Mouse (Mus musculus) midbrain, embryonic 10.5 days (tissue): Measurements from ENCODE around the gene Zfp335. TPM values are rescaled to one million over a fixed set of nuclear protein-coding genes. Genes with fewer than 3 reads are reported as not detected.
"Not testable (repeated sequence)": the region's sequence is repeated elsewhere in the genome, so short reads cannot be mapped to it uniquely, and the experiment has no call there.

Experiments
- DNase-seq: peaks from one replicate; pipeline ENCODE4 v3.0.0-alpha.2; 2017; ENCODE audit warnings: low spot score
- H3K27ac ChIP-seq: fragments of 300-500 bp; sonication (generic); replicated peaks from 2 replicates; pipeline ENCODE4 v1.5.1; 2016; ENCODE audit warnings: mild to moderate bottlenecking
- H3K27me3 ChIP-seq: fragments of 300-500 bp; sonication (generic); 2 replicates; pipeline ENCODE4 v1.6.1; 2016; ENCODE audit warnings: low read depth, mild to moderate bottlenecking; ENCODE audit not compliant: poor library complexity, severe bottlenecking
- H3K36me3 ChIP-seq: fragments of 300-500 bp; sonication (generic); 2 replicates; pipeline ENCODE4 v1.6.1; 2016; ENCODE audit warnings: mild to moderate bottlenecking, moderate library complexity
- H3K4me1 ChIP-seq: fragments of 300-500 bp; sonication (generic); 2 replicates; pipeline ENCODE4 v1.6.1; 2016
- H3K4me3 ChIP-seq: fragments of 300-500 bp; sonication (generic); 2 replicates; pipeline ENCODE4 v1.5.1; 2016; ENCODE audit warnings: mild to moderate bottlenecking, moderate library complexity
- H3K9me3 ChIP-seq: fragments of 300-500 bp; sonication (generic); replicated peaks from 2 replicates; pipeline ENCODE4 v1.6.1; 2016; ENCODE audit warnings: mild to moderate bottlenecking
- WGBS: fragments of 180-500 bp; shearing (Covaris S2); methylation state at CpG from one replicate; pipeline ENCODE4 v1.1.7; 2016; 5-methylcytosine and 5-hydroxymethylcytosine counted together
- polyA plus RNA-seq: library from polyadenylated mRNA; unstranded; fragments of >200 nt; fragmentation: Nextera tagmentation; extraction: Ambion mirVana; gene quantifications from 2 replicates; pipeline ENCODE4 v1.2.1, GENCODE M21; 2016

Gene Zfp335
- polyA plus RNA-seq, 1 experiment from 2014 or later, result 14.1 TPM

DNA sequence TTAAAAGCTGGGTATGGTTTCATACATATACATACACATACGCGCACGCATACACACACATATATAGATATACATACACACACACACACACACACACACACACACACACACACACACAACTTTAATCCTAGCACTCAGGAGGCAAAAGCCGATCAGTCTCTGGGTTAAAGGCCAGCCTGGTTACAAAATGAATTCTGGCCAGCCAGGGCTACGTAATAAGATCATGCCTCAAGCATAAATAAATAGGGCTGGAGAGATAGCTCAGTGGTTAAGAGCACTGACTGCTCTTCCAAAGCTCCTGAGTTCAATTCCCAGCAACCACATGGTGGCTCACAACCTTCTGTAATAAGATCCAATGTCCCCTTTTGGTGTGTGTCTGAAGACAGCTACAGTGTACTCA is 56.0 kb downstream of the Zfp335 start:
- H3K9me3 ChIP-seq, DNase-seq, H3K27ac ChIP-seq: not testable (repeated sequence)
- WGBS, result 79% methylated on average over 5 of the region's 5 CpGs
- Histone ChIP-seq H3K27me3 (peaks cover 51% of the 10 kb centered on the region), H3K4me1 (peaks cover 45% of the 10 kb centered on the region), H3K36me3 (peaks cover 41% of the 10 kb centered on the region), H3K4me3 (peak overlapping the region; percentile 75; the same call in 1 of the 2 replicates)

- H3K4me3 ChIP-seq, result no peak overlapping the region
- H3K27me3 ChIP-seq, result peaks cover 4% of the 10 kb centered on the region; the same call in 1 of the 2 replicates
- H3K9me3 ChIP-seq, result 0 out of 2 replicates have a peak, but pooled peaks cover 3% of the 10 kb centered on the region
- DNase-seq, result no peak
- H3K27ac ChIP-seq, result no peak overlapping the region
- H3K4me1 ChIP-seq, result peaks cover 5% of the 10 kb centered on the region
- peaks cover 77% of the 10 kb centered on the region for H3K36me3 ChIP-seq
- WGBS, result 89% methylated on average over 8 of the region's 8 CpGs
These were observed 61.5 kb downstream of the Zfp335 start for GRCm38 (mm10) chr2:164850061-164850460.

DNA sequence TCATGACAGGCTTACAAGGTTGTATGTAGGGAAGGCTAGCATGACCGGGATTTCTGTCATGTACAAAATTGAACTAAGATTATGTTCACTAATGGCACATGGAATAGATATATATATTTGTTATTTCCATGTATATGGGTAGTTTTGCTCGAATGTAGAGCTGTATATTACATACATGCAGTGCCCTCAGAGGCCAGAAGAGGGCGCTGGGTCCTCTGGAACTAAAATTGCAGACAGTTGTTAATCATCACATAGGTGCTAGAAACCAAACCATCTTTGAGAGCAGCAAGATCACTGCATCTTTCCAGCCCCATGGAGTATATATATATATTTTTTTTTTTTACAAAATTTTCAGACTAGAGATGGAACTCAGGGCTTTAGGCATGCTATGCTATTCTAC is 65.8 kb downstream of the Zfp335 start:
- Histone ChIP-seq H3K9me3 (0 out of 2 replicates have a peak, but pooled peaks cover 3% of the 10 kb centered on the region), H3K4me1 (no peaks in the 10 kb centered on the region), H3K27ac (no peak overlapping the region), H3K4me3 (no peak overlapping the region), H3K36me3 (peaks cover 63% of the 10 kb centered on the region), H3K27me3 (no peaks in the 10 kb centered on the region)
- WGBS, result 55% methylated on average over 3 of the region's 3 CpGs
- DNase-seq, result no peak

Other genes with a start within 250 kb of the Zfp335 start
- gene Wfdc11, start 237.7 kb downstream of the Zfp335 start, polyA plus RNA-seq, result not detected in 2 replicates
- gene Wfdc13, start 226.7 kb downstream of the Zfp335 start, polyA plus RNA-seq, result not detected in 2 replicates
- gene Spint4, start 213.3 kb downstream of the Zfp335 start, polyA plus RNA-seq, result not detected in 2 replicates
- gene Spint5, start 196.5 kb downstream of the Zfp335 start, polyA plus RNA-seq, result not detected in 2 replicates
- 0.94 and 1.2 TPM in 2 replicates for gene Wfdc3, start 165.8 kb downstream of the Zfp335 start, polyA plus RNA-seq
- gene Dnttip1, start 165.8 kb downstream of the Zfp335 start, polyA plus RNA-seq, result 80.1 and 80.2 TPM in 2 replicates
- gene Ube2c, start 141.9 kb downstream of the Zfp335 start, polyA plus RNA-seq, result 575 and 639 TPM in 2 replicates
- not detected in 2 replicates for gene Tnnc2, start 131.8 kb downstream of the Zfp335 start, polyA plus RNA-seq
- gene Snx21, start 125.9 kb downstream of the Zfp335 start, polyA plus RNA-seq, result 12.0 and 12.3 TPM in 2 replicates
- 14.9 and 15.3 TPM in 2 replicates for gene Acot8, start 106.9 kb downstream of the Zfp335 start, polyA plus RNA-seq
- gene Zswim3, start 106.7 kb downstream of the Zfp335 start, polyA plus RNA-seq, result 9.7 and 11.6 TPM in 2 replicates
- 24.7 and 25.3 TPM in 2 replicates for gene Zswim1, start 89.1 kb downstream of the Zfp335 start, polyA plus RNA-seq
- gene Spata25, start 83.2 kb downstream of the Zfp335 start, polyA plus RNA-seq, result 0.17 TPM in 1 of 2 replicates, not detected in the other
- gene Ctsa, start 78.9 kb downstream of the Zfp335 start, polyA plus RNA-seq, result 85.7 and 98.2 TPM in 2 replicates
- gene Neurl2, start 78.3 kb downstream of the Zfp335 start, polyA plus RNA-seq, result 3.8 and 5.4 TPM in 2 replicates
- gene Pltp, start 54.0 kb downstream of the Zfp335 start, polyA plus RNA-seq, result 67.9 and 86.2 TPM in 2 replicates
- 73.8 and 93.8 TPM in 2 replicates for gene Pcif1, start 32.5 kb downstream of the Zfp335 start, polyA plus RNA-seq
- gene Mmp9, start 29.0 kb upstream of the Zfp335 start, polyA plus RNA-seq, result 0.39 and 0.97 TPM in 2 replicates
- 0.99 and 2.1 TPM in 2 replicates for gene Slc12a5, start 49.0 kb upstream of the Zfp335 start, polyA plus RNA-seq
- gene Ncoa5, start 123.1 kb upstream of the Zfp335 start, polyA plus RNA-seq, result 95.1 and 109 TPM in 2 replicates
- 6.4 and 8.1 TPM in 2 replicates for gene Cd40, start 143.9 kb upstream of the Zfp335 start, polyA plus RNA-seq
- not detected in 2 replicates for gene 1700025C18Rik, start 179.0 kb upstream of the Zfp335 start, polyA plus RNA-seq